ENCODE assay signal across 8 mouse cellular contexts in the genomic region with DNA sequence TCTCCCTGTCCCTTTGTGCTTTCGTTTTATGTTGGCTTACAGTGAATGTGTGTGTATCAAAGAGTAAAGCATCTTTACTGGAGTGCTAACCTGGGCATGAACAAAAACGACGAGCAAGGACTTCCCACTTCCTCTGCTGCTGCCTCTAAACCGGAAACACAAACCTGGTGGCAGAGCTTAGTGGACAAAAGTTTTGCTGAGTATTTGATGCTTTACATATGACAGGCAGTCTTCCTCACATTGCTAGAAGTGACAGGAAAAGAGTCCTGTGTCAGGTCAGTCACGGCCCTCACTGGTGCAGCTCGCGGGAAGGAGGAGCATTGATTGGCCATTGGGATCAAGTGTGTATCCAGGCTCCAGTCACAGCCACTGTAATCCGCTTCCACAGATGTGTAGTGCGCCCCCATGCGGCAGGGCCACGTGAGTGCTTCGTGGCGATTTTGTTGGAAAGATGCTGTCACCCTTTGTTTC. TPM values are rescaled to one million over a fixed set of nuclear protein-coding genes. Genes with fewer than 3 reads are reported as not detected.
A peak's percentile ranks its signal among the peaks of the same experiment; 100 is the strongest.
DNase-seq lines count a peak whose midpoint lies in the region; ATAC-seq lines count a peak whose summit lies in the region.

No protein-coding gene starts in this region.

- WGBS in embryonic facial prominence, embryonic 13.5 days, result 3% methylated on average over 13 of the region's 13 CpGs
- under 1% methylated on average over 13 of the region's 13 CpGs for WGBS in limb, embryonic 12.5 days
- under 1% methylated on average over 13 of the region's 13 CpGs for WGBS in midbrain, embryonic 14.5 days

- H3K4me3 ChIP-seq in embryonic facial prominence, embryonic 13.5 days, result peak overlapping the region; percentile 29
- peak overlapping the region; percentile 31 for H3K4me3 ChIP-seq in limb, embryonic 12.5 days (replicated peaks)
- peak overlapping the region; percentile 22 for H3K4me3 ChIP-seq in midbrain, embryonic 14.5 days (replicated peaks; ENCODE audit: low read depth, low read length)

- peak overlapping the region; percentile 58 for H3K4me2 ChIP-seq in embryonic facial prominence, embryonic 13.5 days
- peak overlapping the region; percentile 61 for H3K4me2 ChIP-seq in limb, embryonic 12.5 days
- H3K4me2 ChIP-seq in midbrain, embryonic 14.5 days (ENCODE audit: low read length), result peak overlapping the region; percentile 48

- peaks cover 95% of the 10 kb centered on the region for H3K4me1 ChIP-seq in embryonic facial prominence, embryonic 13.5 days
- peaks cover 94% of the 10 kb centered on the region for H3K4me1 ChIP-seq in limb, embryonic 12.5 days (replicated peaks)
- peaks cover 86% of the 10 kb centered on the region for H3K4me1 ChIP-seq in midbrain, embryonic 14.5 days (ENCODE audit: control insufficient read depth, insufficient read depth, low read length)

- 0 out of 2 replicates have a peak overlapping the region, but pooled peaks have one; percentile 38 for H3K9ac ChIP-seq in embryonic facial prominence, embryonic 13.5 days
- 0 out of 2 replicates have a peak overlapping the region, but pooled peaks have one; percentile 23 for H3K9ac ChIP-seq in limb, embryonic 12.5 days (replicated peaks)
- H3K9ac ChIP-seq in midbrain, embryonic 14.5 days (replicated peaks; ENCODE audit: low read length), result no peak overlapping the region

- peak; percentile 77 for DNase-seq in 3T3-L1 (ENCODE audit: low read depth, low spot score)
- DNase-seq in adrenal gland, postnatal 36 days, result peak; percentile 92
- DNase-seq in heart, adult 8-10 months (ENCODE audit: low spot score), result peak; percentile 87
- peak; percentile 85 to 90 for DNase-seq in kidney, adult 8-10 months
- peak; percentile 71 for DNase-seq in midbrain, embryonic 14.5 days
- peak; percentile 86 for DNase-seq in spleen, adult 12 weeks (ENCODE audit: low spot score)

- no peak for ATAC-seq in embryonic facial prominence, embryonic 13.5 days (ENCODE audit: insufficient number of reproducible peaks, insufficient read depth, low FRiP score, low TSS enrichment, low read depth)
- no peak for ATAC-seq in limb, embryonic 12.5 days (ENCODE audit: insufficient number of reproducible peaks, insufficient read depth, low FRiP score, low TSS enrichment, low read depth)
- peak; percentile 57; the same call in 1 of the 2 replicates for ATAC-seq in midbrain, embryonic 14.5 days (ENCODE audit: low FRiP score, low TSS enrichment)

- peak overlapping the region; percentile 8; the same call in 1 of the 2 replicates for H3K27ac ChIP-seq in embryonic facial prominence, embryonic 13.5 days
- peak overlapping the region; percentile 50; the same call in 1 of the 2 replicates for H3K27ac ChIP-seq in limb, embryonic 12.5 days
- peak overlapping the region; percentile 26 for H3K27ac ChIP-seq in midbrain, embryonic 14.5 days (replicated peaks; ENCODE audit: low read depth, low read length)

- no peaks in the 10 kb centered on the region for H3K9me3 ChIP-seq in embryonic facial prominence, embryonic 13.5 days
- no peaks in the 10 kb centered on the region for H3K9me3 ChIP-seq in limb, embryonic 12.5 days
- no peaks in the 10 kb centered on the region for H3K9me3 ChIP-seq in midbrain, embryonic 14.5 days (ENCODE audit: control insufficient read depth, low read length)

- H3K27me3 ChIP-seq in embryonic facial prominence, embryonic 13.5 days, result no peaks in the 10 kb centered on the region
- no peaks in the 10 kb centered on the region for H3K27me3 ChIP-seq in limb, embryonic 12.5 days
- no peaks in the 10 kb centered on the region for H3K27me3 ChIP-seq in midbrain, embryonic 14.5 days (ENCODE audit: control insufficient read depth, insufficient read depth, low read length)

- peaks cover 7% of the 10 kb centered on the region; the same call in 1 of the 2 replicates for H3K36me3 ChIP-seq in embryonic facial prominence, embryonic 13.5 days
- peaks cover 19% of the 10 kb centered on the region; the same call in 1 of the 2 replicates for H3K36me3 ChIP-seq in limb, embryonic 12.5 days
- H3K36me3 ChIP-seq in midbrain, embryonic 14.5 days (ENCODE audit: control insufficient read depth, insufficient read depth, low read length), result 0 out of 2 replicates have a peak, but pooled peaks cover 8% of the 10 kb centered on the region

RNA-seq across cellular contexts. Expression of gene Map4k4, which starts 35.7 kb away (rescaled TPM):
- total RNA-seq in adrenal gland, postnatal 36 days (2021), result 100 to 1,000 TPM in 1 of 2 experiments, 10 to 100 TPM in 1; 93.6 to 114 TPM
- 42.8 and 56.6 TPM in 2 replicates for polyA plus RNA-seq in embryonic facial prominence, embryonic 13.5 days (2015; fragmentation: Nextera tagmentation; extraction: Ambion mirVana)
- total RNA-seq in heart, adult 8-10 months (2022), result 100 to 1,000 TPM in 3 of 4 experiments, 10 to 100 TPM in 1; 98.5 to 135 (median 109) TPM
- polyA plus RNA-seq in limb, embryonic 12.5 days (2016; fragmentation: Nextera tagmentation; extraction: Ambion mirVana), result 62.1 and 62.6 TPM in 2 replicates
- 48.9 and 56.7 TPM in 2 replicates for polyA plus RNA-seq in midbrain, embryonic 14.5 days (2014; fragmentation: Nextera tagmentation; extraction: Ambion mirVana)
